Comparison of ENCODE assay signal across 22 mouse cellular contexts in the genomic region with DNA sequence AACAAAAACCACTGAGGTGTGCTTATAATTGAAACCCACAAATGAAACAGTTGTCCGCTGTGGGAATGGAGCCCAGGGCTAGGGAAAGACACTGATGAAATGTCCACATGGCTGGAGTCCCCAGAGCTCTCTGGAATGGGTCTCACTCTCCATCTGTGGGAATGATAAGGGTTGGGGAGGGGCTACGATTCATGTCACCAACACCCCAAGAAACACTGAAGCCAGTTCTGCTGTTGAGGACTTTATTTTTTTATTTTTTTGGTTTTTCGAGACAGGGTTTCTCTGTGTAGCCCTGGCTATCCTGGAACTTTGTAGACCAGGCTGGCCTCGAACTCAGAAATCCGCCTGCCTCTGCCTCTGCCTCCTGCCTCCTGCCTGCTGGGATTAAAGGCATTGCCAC. TPM values are rescaled to one million over a fixed set of nuclear protein-coding genes. Genes with fewer than 3 reads are reported as not detected.
A peak's percentile ranks its signal among the peaks of the same experiment; 100 is the strongest.
DNase-seq lines count a peak whose midpoint lies in the region; ATAC-seq and TF ChIP-seq lines count a peak whose summit lies in the region.
"Had no signal": no experiment of that assay in that cellular context is flagged by ENCODE, and none has a peak within 500 bp of the region (broad histone marks: within the 10 kb centered on the region; RNA-seq: fewer than 3 reads in every experiment).

No protein-coding gene starts in this region.

- TF ChIP-seq RAD21 in CH12.LX (IDR thresholded peaks at IDR 0.05; ENCODE audit: low read depth, low read length): no peak

- no peak for DNase-seq in gastrocnemius, adult 2 months
- DNase-seq in gastrocnemius, postnatal 10 days: no peak
- DNase-seq in hindbrain, postnatal 0 days (ENCODE audit: low spot score): no peak
- no peak for DNase-seq in limb, embryonic 10.5 days (ENCODE audit: low spot score)
- no peak for DNase-seq in CH12.LX (ENCODE audit: extremely low read depth)
- no peak for DNase-seq in testis, postnatal 10 days (ENCODE audit: low spot score)
- DNase-seq: adrenal gland, postnatal 25 days; cerebellum, adult 8-10 months; cerebellum, postnatal 36 days; embryo, embryonic 11 days; gastrocnemius, postnatal 25 days; lung, postnatal 36 days; retina, postnatal 1 day; right cerebral cortex, postnatal 25 days; spleen, adult 18-20 months had no signal

- TF ChIP-seq POLR2A in CH12.LX (IDR thresholded peaks at IDR 0.05; ENCODE audit: low read depth, low read length): no peak

- intact Hi-C loops in gastrocnemius, adult 2 months (cut with DNase I): no loop called here

- no peak for ATAC-seq in hindbrain, embryonic 13.5 days (ENCODE audit: low FRiP score)
- no peak for ATAC-seq in hindbrain, postnatal 0 days
- no peak for ATAC-seq in limb, embryonic 13.5 days (ENCODE audit: low FRiP score, low read depth)
- ATAC-seq: intestine, postnatal 0 days had no signal

- no peak for TF ChIP-seq CTCF in gastrocnemius, adult 2 months (IDR thresholded peaks at IDR 0.05)
- TF ChIP-seq CTCF in hindbrain, postnatal 0 days (IDR thresholded peaks at IDR 0.05; ENCODE audit: low read depth): no peak
- TF ChIP-seq CTCF in CH12.LX (conservative IDR thresholded peaks at IDR 0.05 in 1 of 2, IDR thresholded peaks at IDR 0.05 in 1 of 2; ENCODE audit: low read depth in 2 of 2, low read length in 2 of 2): no peak

- TF ChIP-seq EP300 in CH12.LX (IDR thresholded peaks at IDR 0.05; ENCODE audit: low read length): no peak

- H3K79me2 ChIP-seq in CH12.LX (replicated peaks; ENCODE audit: control insufficient read depth, extremely low read depth, insufficient read depth, poor library complexity, severe bottlenecking): no peaks in the 10 kb centered on the region

- 78% methylated on average over 5 of the region's 5 CpGs for WGBS in hindbrain, embryonic 13.5 days
- WGBS in hindbrain, postnatal 0 days: 81% methylated on average over 5 of the region's 5 CpGs
- WGBS in limb, embryonic 13.5 days: 81% methylated on average over 5 of the region's 5 CpGs
- WGBS in limb, embryonic 10.5 days: 78% methylated on average over 5 of the region's 5 CpGs

- H3K4me2 ChIP-seq in hindbrain, embryonic 13.5 days: no peak overlapping the region
- H3K4me2 ChIP-seq in hindbrain, postnatal 0 days (ENCODE audit: low read depth, low read length): no peak overlapping the region
- H3K4me2 ChIP-seq in limb, embryonic 13.5 days (replicated peaks): peak overlapping the region; percentile 16; the same call in 1 of the 2 replicates
- H3K4me2 ChIP-seq in CH12.LX (ENCODE audit: insufficient read depth, low read depth, poor library complexity, severe bottlenecking): peak overlapping the region; percentile 59
- H3K4me2 ChIP-seq: forebrain, embryonic 15.5 days; midbrain, embryonic 13.5 days had no signal

- H3K27ac ChIP-seq in gastrocnemius, adult 2 months: peak overlapping the region; percentile 49; the same call in 1 of the 2 replicates
- peak overlapping the region; percentile 72; the same call in 1 of the 2 replicates for H3K27ac ChIP-seq in hindbrain, embryonic 13.5 days
- H3K27ac ChIP-seq in hindbrain, postnatal 0 days: no peak overlapping the region
- H3K27ac ChIP-seq in limb, embryonic 13.5 days: no peak overlapping the region
- H3K27ac ChIP-seq in limb, embryonic 10.5 days: no peak overlapping the region
- no peak overlapping the region for H3K27ac ChIP-seq in CH12.LX (ENCODE audit: insufficient read depth, low read depth)
- H3K27ac ChIP-seq: forebrain, embryonic 15.5 days; midbrain, embryonic 13.5 days; neural tube, embryonic 12.5 days had no signal

- peaks cover 25% of the 10 kb centered on the region for H3K4me1 ChIP-seq in hindbrain, embryonic 13.5 days (replicated peaks)
- H3K4me1 ChIP-seq in hindbrain, postnatal 0 days (ENCODE audit: insufficient read depth, low read length): peaks cover 20% of the 10 kb centered on the region
- H3K4me1 ChIP-seq in limb, embryonic 13.5 days: peaks cover 24% of the 10 kb centered on the region
- H3K4me1 ChIP-seq in limb, embryonic 10.5 days: peaks cover 36% of the 10 kb centered on the region
- peaks cover 0 to 25% of the 10 kb centered on the region in 2 experiments; a peak in 2 of 4 replicates for H3K4me1 ChIP-seq in CH12.LX (ENCODE audit: control insufficient read depth in 1 of 2, insufficient read depth in 2 of 2)

- H3K9ac ChIP-seq in hindbrain, embryonic 13.5 days: no peak overlapping the region
- no peak overlapping the region for H3K9ac ChIP-seq in hindbrain, postnatal 0 days (replicated peaks; ENCODE audit: low read length)
- no peak overlapping the region for H3K9ac ChIP-seq in limb, embryonic 13.5 days
- H3K9ac ChIP-seq in CH12.LX (ENCODE audit: insufficient read depth, low read depth): no peak overlapping the region
- H3K9ac ChIP-seq: forebrain, embryonic 15.5 days; midbrain, embryonic 13.5 days; neural tube, embryonic 12.5 days had no signal

- H3K27me3 ChIP-seq in hindbrain, embryonic 13.5 days: 0 out of 2 replicates have a peak, but pooled peaks cover 9% of the 10 kb centered on the region
- no peaks in the 10 kb centered on the region for H3K27me3 ChIP-seq in hindbrain, postnatal 0 days (ENCODE audit: insufficient read depth, low read length)
- H3K27me3 ChIP-seq in limb, embryonic 13.5 days: no peaks in the 10 kb centered on the region
- peaks cover 16% of the 10 kb centered on the region for H3K27me3 ChIP-seq in limb, embryonic 10.5 days (ENCODE audit: low read depth, poor library complexity, severe bottlenecking)
- no peaks in the 10 kb centered on the region for H3K27me3 ChIP-seq in CH12.LX (replicated peaks)
- H3K27me3 ChIP-seq: forebrain, embryonic 15.5 days; midbrain, embryonic 13.5 days; neural tube, embryonic 12.5 days had no signal

- in situ Hi-C loops in CH12.LX (cut with MboI; ENCODE audit: low pct_ligation_motif_present, low pct_unique_long_range_greater_than_20kb, low sequenced_read_pairs): loop anchor here (5.0 kb wide), 1 partner anchor 41 kb away; no protein-coding TSS in a partner anchor

- no peak overlapping the region; the same call in 1 of the 2 replicates for H3K4me3 ChIP-seq in gastrocnemius, adult 2 months
- H3K4me3 ChIP-seq in hindbrain, embryonic 13.5 days: no peak overlapping the region
- no peak overlapping the region for H3K4me3 ChIP-seq in hindbrain, postnatal 0 days (ENCODE audit: low read length)
- no peak overlapping the region for H3K4me3 ChIP-seq in limb, embryonic 13.5 days
- H3K4me3 ChIP-seq in limb, embryonic 10.5 days: no peak overlapping the region
- no peak overlapping the region for H3K4me3 ChIP-seq in CH12.LX (replicated peaks in 1 of 3; ENCODE audit: low read depth in 2 of 3, low read length in 2 of 3, poor library complexity in 1 of 3)
- H3K4me3 ChIP-seq: forebrain, embryonic 15.5 days; megakaryocyte, embryonic 14.5 days; midbrain, embryonic 13.5 days; neural tube, embryonic 12.5 days had no signal

- dilution Hi-C loops in CH12.LX (cut with MboI; ENCODE audit: extremely low pct_ligation_motif_present, extremely low pct_unique_long_range_greater_than_20kb, low sequenced_read_pairs): no loop called here

- no peaks in the 10 kb centered on the region for H3K36me3 ChIP-seq in hindbrain, embryonic 13.5 days
- H3K36me3 ChIP-seq in hindbrain, postnatal 0 days (ENCODE audit: insufficient read depth, low read length): no peaks in the 10 kb centered on the region
- H3K36me3 ChIP-seq in limb, embryonic 13.5 days: no peaks in the 10 kb centered on the region
- no peaks in the 10 kb centered on the region for H3K36me3 ChIP-seq in limb, embryonic 10.5 days
- no peaks in the 10 kb centered on the region for H3K36me3 ChIP-seq in CH12.LX (replicated peaks in 1 of 2; ENCODE audit: control insufficient read depth in 1 of 2, insufficient read depth in 1 of 2, low read length in 1 of 2)
- H3K36me3 ChIP-seq: forebrain, embryonic 15.5 days; midbrain, embryonic 13.5 days; neural tube, embryonic 12.5 days had no signal

- H3K9me3 ChIP-seq in hindbrain, embryonic 13.5 days: no peaks in the 10 kb centered on the region
- no peaks in the 10 kb centered on the region for H3K9me3 ChIP-seq in hindbrain, postnatal 0 days (ENCODE audit: low read length)
- H3K9me3 ChIP-seq in limb, embryonic 13.5 days: no peaks in the 10 kb centered on the region
- H3K9me3 ChIP-seq in limb, embryonic 10.5 days (replicated peaks): no peaks in the 10 kb centered on the region
- no peaks in the 10 kb centered on the region for H3K9me3 ChIP-seq in CH12.LX (replicated peaks; ENCODE audit: low read length)
- H3K9me3 ChIP-seq: forebrain, embryonic 15.5 days; megakaryocyte, embryonic 14.5 days; midbrain, embryonic 13.5 days; neural tube, embryonic 12.5 days had no signal

TF ChIP-seq in CH12.LX, 34 proteins besides CTCF, POLR2A, EP300 and RAD21 (continues in another document):
- no peak for TF ChIP-seq RCOR1 (conservative IDR thresholded peaks at IDR 0.05; ENCODE audit: low read depth, low read length)
- no peak for TF ChIP-seq BHLHE40 (IDR thresholded peaks at IDR 0.05; ENCODE audit: low read depth, low read length)
- no peak for TF ChIP-seq NRF1 (IDR thresholded peaks at IDR 0.05; ENCODE audit: low read depth, low read length)
- TF ChIP-seq NELFE (IDR thresholded peaks at IDR 0.05; ENCODE audit: low read depth, low read length): no peak
- TF ChIP-seq MYC (IDR thresholded peaks at IDR 0.05; ENCODE audit: low read depth, low read length): no peak
- no peak for TF ChIP-seq GABPA (IDR thresholded peaks at IDR 0.05; ENCODE audit: insufficient replicate concordance, low read depth, low read length)
- no peak for TF ChIP-seq MEF2A (IDR thresholded peaks at IDR 0.05; ENCODE audit: borderline replicate concordance, low read depth, low read length)
- no peak for TF ChIP-seq CHD2 (IDR thresholded peaks at IDR 0.05; ENCODE audit: low read length)
- no peak for TF ChIP-seq ZKSCAN1 (IDR thresholded peaks at IDR 0.05; ENCODE audit: borderline replicate concordance, low read depth, low read length)
- TF ChIP-seq SIN3A (IDR thresholded peaks at IDR 0.05; ENCODE audit: low read length): no peak
- no peak for TF ChIP-seq MAX (IDR thresholded peaks at IDR 0.05; ENCODE audit: low read length)
- no peak for TF ChIP-seq TCF12 (IDR thresholded peaks at IDR 0.05; ENCODE audit: low read depth, low read length)
- TF ChIP-seq SMC3 (IDR thresholded peaks at IDR 0.05; ENCODE audit: low read depth, low read length): no peak
- no peak for TF ChIP-seq E2F4 (IDR thresholded peaks at IDR 0.05; ENCODE audit: insufficient replicate concordance, low read depth, low read length)

RNA-seq across cellular contexts. Expression of a gene that starts 56.8 kb away (rescaled TPM):
- 100 to 1,000 TPM; 181 to 192 TPM for total RNA-seq in gastrocnemius, adult 2 months (2021)
- total RNA-seq in gastrocnemius, postnatal 10 days (2021): 100 to 1,000 TPM; 298 to 346 TPM
- 2,223 and 2,271 TPM in 2 replicates for polyA plus RNA-seq in hindbrain, embryonic 13.5 days (2015; fragmentation: Nextera tagmentation; extraction: Ambion mirVana)
- total RNA-seq in hindbrain, postnatal 0 days (2014; rRNA removed): 841 and 932 TPM in 2 replicates
- polyA plus RNA-seq in hindbrain, postnatal 0 days (2015; fragmentation: Nextera tagmentation; extraction: Ambion mirVana): 3,128 and 3,189 TPM in 2 replicates
- polyA plus RNA-seq in limb, embryonic 13.5 days (2015; fragmentation: Nextera tagmentation; extraction: Ambion mirVana): 943 and 968 TPM in 2 replicates
- 1,008 and 1,019 TPM in 2 replicates for polyA plus RNA-seq in limb, embryonic 10.5 days (2016; fragmentation: Nextera tagmentation; extraction: Ambion mirVana)
- total RNA-seq in CH12.LX (2012; rRNA removed) (203 and 255 TPM in 2 replicates), CH12.LX (2014; rRNA removed) (546 and 623 TPM in 2 replicates)
- 604 and 634 TPM in 2 replicates for polyA plus RNA-seq in CH12.LX (2012; ENCODE audit: insufficient read length, low read depth)

Comparison
In these comparisons a context has a peak if more than half of its experiments do, and no peak if none do; other contexts are left out.
1. H3K27ac ChIP-seq: peak in gastrocnemius, adult 2 months (single experiment) and hindbrain, embryonic 13.5 days (single experiment); none in hindbrain, postnatal 0 days (single experiment), limb, embryonic 13.5 days (single experiment), limb, embryonic 10.5 days (single experiment) and CH12.LX (single experiment).
2. H3K4me2 ChIP-seq: peak in limb, embryonic 13.5 days (single experiment) and CH12.LX (single experiment); none in hindbrain, embryonic 13.5 days (single experiment) and hindbrain, postnatal 0 days (single experiment).